Mouse (Mus musculus): Measurements from ENCODE around the gene Hephl1. TPM values are rescaled to one million over a fixed set of nuclear protein-coding genes. Genes with fewer than 3 reads are reported as not detected.
"Not testable (repeated sequence)": the region's sequence is repeated elsewhere in the genome, so short reads cannot be mapped to it uniquely, and the experiment has no call there.

Hephl1 gene
- polyA plus RNA-seq, 1 experiment from 2014 or later, result not detected

DNA sequence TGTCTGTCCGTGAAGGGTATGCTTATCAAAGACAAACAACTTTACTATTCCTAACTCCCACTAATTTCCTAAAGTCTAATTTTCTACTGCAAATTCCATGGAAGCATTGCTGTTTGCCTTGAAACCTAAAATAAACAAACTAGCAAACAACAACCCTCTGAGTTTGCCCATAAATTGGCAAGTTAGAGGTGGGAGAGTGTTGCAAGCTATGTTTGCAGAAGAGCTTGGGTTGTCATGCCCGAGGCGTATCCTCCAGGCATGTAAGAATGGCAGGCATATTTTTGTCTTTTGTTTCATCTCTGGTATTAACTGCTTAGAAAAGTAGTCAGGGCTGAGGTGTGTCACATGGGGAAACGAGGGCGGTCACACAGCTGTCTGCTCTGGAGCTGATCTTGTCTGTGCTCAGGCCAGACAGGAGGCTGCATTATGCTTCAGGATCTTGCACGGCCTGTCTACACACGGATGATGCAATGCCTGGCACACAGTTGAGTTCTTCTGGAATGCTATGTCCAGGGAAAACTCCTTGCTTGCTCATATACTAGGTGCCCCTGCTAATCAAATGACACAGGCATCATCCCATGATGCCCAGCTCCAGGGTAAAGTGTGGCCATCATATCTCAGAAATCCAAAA lies 10.3 kb downstream of the Hephl1 start:
- Histone ChIP-seq H3K4me3 (no peak overlapping the region), H3K27me3 (no peaks in the 10 kb centered on the region), H3K9ac (no peak overlapping the region), H3K36me3 (no peaks in the 10 kb centered on the region), H3K4me2 (replicated peaks) (no peak overlapping the region), H3K4me1 (no peaks in the 10 kb centered on the region), H3K9me3 (replicated peaks) (no peaks in the 10 kb centered on the region), H3K27ac (no peak overlapping the region)
- WGBS, result 84% methylated on average over 7 of the region's 7 CpGs
- no peak for ATAC-seq (ENCODE audit: low FRiP score)

DNA sequence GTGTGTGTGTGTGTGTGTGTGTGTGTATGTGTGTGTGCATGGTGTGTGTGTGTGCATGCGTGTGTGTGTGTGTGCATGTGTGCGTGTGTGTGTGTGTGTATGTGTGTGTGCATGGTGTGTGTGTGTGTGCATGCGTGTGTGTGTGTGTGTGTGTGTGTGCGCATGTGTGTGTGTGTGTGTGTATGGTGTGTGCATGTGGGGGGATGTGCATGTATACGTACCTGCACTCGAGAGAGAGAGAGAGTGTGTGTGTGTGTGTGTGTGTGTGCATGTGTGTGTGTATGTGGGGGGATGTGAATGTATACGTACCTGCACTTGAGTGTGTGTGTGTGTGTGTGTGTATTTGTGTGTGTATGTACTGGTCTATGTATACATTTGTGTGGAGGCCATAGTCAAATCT lies 13.5 kb downstream of the Hephl1 start:
- H3K27ac ChIP-seq; H3K9ac ChIP-seq; H3K27me3 ChIP-seq; H3K4me1 ChIP-seq; H3K4me2 ChIP-seq (replicated peaks); H3K36me3 ChIP-seq; H3K9me3 ChIP-seq (replicated peaks); ATAC-seq (ENCODE audit: low FRiP score); H3K4me3 ChIP-seq: not testable (repeated sequence)
- 81% methylated on average over 7 of the region's 7 CpGs for WGBS

DNA sequence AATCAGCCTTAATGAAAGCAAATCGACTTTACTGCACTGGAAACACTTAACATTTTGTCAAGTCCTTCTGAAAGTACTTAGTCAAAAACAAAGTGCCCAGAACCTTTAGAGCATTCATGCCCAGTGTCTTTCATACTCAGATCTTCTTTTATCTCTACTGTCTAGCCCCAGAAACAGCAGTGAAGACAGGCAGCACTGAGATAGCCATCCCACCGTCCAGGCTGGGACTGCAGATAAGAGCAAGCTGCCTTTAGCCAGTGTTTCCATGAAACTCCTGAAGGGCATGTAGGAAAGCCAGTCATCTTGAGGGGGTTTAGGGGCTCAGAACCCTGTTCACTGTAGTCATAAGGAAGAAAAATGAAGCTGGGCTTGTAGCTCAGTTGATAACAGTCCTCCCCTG lies 14.7 kb downstream of the Hephl1 start:
- WGBS, result 83% methylated on average over 2 of the region's 2 CpGs
- H3K4me3 ChIP-seq, result no peak overlapping the region
- H3K27ac ChIP-seq, result no peak overlapping the region
- no peaks in the 10 kb centered on the region for H3K36me3 ChIP-seq
- H3K27me3 ChIP-seq, result no peaks in the 10 kb centered on the region
- no peak for ATAC-seq (ENCODE audit: low FRiP score)
- H3K4me1 ChIP-seq, result no peaks in the 10 kb centered on the region
- H3K9me3 ChIP-seq (replicated peaks), result no peaks in the 10 kb centered on the region
- H3K4me2 ChIP-seq (replicated peaks), result no peak overlapping the region
- H3K9ac ChIP-seq, result no peak overlapping the region

DNA sequence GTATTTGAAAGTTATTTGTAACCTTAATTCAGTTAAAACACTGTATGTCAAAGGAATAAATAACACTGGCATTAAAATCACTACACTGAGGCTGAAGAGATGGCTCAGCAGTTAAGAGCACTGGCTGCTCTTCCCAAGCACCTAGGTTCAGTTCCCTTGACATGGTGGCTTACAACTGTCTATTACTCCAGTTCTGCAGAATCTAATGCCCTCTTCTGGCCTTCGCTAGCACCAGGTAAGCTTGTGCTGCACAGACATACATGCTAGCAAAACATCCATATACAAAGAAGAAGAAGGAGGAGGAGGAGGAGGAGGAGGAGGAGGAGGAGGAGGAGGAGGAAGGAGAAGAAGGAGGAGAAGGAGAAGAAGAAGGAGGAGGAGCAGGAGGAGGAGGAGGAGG lies 15.7 kb downstream of the Hephl1 start:
- no peaks in the 10 kb centered on the region for H3K4me1 ChIP-seq
- no peaks in the 10 kb centered on the region for H3K27me3 ChIP-seq
- no peak overlapping the region for H3K27ac ChIP-seq
- 85% methylated on average over 1 of the region's 1 CpGs for WGBS
- H3K9ac ChIP-seq, result no peak overlapping the region
- H3K4me2 ChIP-seq (replicated peaks), result no peak overlapping the region
- no peak for ATAC-seq (ENCODE audit: low FRiP score)
- no peaks in the 10 kb centered on the region for H3K36me3 ChIP-seq
- H3K4me3 ChIP-seq, result no peak overlapping the region
- H3K9me3 ChIP-seq (replicated peaks), result no peaks in the 10 kb centered on the region

DNA sequence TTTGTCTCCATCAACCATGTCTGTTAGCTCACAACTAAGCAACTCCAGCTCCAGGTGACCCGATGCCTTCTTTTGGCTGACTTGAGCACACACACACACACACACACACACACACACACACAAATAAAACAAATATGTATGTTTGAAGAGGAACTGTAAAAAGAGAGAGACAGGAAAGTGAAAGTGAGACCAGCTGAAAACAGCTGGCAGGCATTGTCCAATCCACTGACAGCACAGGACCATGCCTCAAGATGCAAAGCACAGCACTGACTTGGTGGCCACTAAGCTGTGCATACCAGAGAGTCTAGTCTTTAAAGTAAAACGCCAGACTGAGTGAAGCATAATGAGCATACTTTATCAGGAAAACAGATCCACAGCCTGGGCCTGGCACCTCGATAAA lies 16.7 kb downstream of the Hephl1 start:
- Histone ChIP-seq H3K27me3 (no peaks in the 10 kb centered on the region), H3K27ac (no peak overlapping the region), H3K4me1 (no peaks in the 10 kb centered on the region), H3K9ac (no peak overlapping the region), H3K9me3 (replicated peaks) (no peaks in the 10 kb centered on the region), H3K36me3 (no peaks in the 10 kb centered on the region), H3K4me3 (no peak overlapping the region), H3K4me2 (replicated peaks) (no peak overlapping the region)
- WGBS, result 77% methylated on average over 3 of the region's 3 CpGs
- no peak for ATAC-seq (ENCODE audit: low FRiP score)

DNA sequence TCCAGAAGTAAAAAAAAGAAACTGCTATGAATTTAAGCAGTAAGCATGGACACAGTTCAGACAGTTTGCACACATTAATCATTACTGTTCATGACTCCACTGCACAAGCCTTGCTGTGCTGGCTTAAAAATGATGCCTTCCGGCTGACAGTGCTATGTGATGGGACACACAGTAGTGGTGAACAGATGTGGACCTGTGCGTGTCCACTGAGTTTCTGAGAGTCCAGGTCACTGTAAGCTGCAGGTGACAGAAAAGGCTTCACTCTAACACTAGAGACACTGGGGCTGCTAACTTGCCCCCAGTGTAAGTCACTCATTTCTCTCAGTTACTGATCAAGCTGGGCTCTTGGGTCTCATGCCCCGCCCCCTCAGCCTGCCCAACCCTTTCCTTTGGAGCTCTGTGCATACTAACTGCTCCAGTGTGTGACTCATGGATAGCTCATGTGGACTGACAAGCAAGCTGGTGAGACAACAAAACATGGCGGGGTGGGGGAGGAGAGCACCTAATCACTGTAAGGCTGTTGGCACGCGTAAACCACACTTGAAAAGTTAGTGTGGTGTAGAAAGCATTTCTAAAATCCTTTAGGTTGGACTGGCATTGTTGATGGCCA lies 43.1 kb downstream of the Hephl1 start:
- Histone ChIP-seq H3K4me2 (replicated peaks) (no peak overlapping the region), H3K4me1 (no peaks in the 10 kb centered on the region), H3K9ac (no peak overlapping the region), H3K9me3 (replicated peaks) (no peaks in the 10 kb centered on the region), H3K36me3 (no peaks in the 10 kb centered on the region), H3K27me3 (no peaks in the 10 kb centered on the region), H3K27ac (no peak overlapping the region), H3K4me3 (no peak overlapping the region)
- 87% methylated on average over 6 of the region's 6 CpGs for WGBS
- no peak for ATAC-seq (ENCODE audit: low FRiP score)

DNA sequence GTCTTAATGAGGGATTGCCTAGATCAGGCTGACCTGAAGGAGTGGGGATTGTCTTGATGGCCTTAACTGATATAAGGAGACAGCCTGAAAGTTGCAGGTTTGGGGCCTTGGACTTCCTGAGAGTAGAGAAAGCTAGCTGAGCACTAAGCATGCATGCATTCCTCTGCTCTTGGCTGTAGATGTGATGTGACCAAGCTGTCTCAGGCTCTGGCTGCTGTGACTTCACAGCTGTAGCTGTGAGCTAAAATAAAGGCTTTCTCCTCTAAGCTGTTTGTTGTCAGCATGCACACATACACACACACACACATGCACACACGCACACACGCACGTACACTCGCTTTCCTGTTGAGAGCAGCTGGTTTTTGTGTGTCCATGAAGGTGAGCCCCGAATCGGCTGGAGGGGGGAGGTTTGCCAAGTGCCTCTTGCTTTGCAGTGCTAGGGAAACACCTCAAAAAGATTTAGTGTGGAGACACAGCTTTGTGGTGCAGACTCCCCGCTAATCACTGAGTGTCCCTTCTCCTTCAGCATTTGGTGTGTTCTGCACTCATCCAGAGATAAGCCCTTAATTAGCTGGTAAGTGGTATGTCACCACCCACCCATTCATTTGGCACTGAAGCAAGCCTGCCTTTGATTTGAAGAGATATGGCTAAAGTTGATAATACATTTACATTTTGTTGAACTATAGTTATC lies 43.8 kb downstream of the Hephl1 start:
- Histone ChIP-seq H3K4me2 (replicated peaks) (no peak overlapping the region), H3K36me3 (no peaks in the 10 kb centered on the region), H3K4me3 (no peak overlapping the region), H3K4me1 (no peaks in the 10 kb centered on the region), H3K9me3 (replicated peaks) (no peaks in the 10 kb centered on the region), H3K9ac (no peak overlapping the region), H3K27ac (no peak overlapping the region), H3K27me3 (no peaks in the 10 kb centered on the region)
- 91% methylated on average over 7 of the region's 7 CpGs for WGBS
- no peak for ATAC-seq (ENCODE audit: low FRiP score)

DNA sequence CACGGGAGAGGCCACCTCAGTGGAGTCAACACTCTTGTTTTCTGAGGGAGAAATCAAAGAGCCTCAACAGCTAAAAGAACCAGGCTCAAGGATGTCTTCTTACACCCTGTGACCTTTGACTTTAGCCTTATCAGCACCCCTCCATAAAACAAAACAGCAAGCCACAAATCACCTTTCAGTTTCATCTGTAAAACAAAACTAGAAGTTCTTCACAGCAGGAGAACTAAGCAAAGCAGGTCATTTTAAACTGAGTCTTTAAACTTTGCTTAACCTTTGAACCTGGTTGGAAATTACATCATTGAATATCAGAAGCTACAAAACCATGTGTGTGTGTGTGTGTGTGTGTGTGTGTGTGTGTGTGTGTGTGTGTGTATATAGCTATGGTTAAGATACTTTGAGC lies 47.7 kb downstream of the Hephl1 start:
- Histone ChIP-seq H3K9me3 (replicated peaks) (no peaks in the 10 kb centered on the region), H3K9ac (no peak overlapping the region), H3K4me2 (replicated peaks) (no peak overlapping the region), H3K4me3 (no peak overlapping the region), H3K4me1 (no peaks in the 10 kb centered on the region), H3K27me3 (no peaks in the 10 kb centered on the region), H3K27ac (no peak overlapping the region), H3K36me3 (no peaks in the 10 kb centered on the region)
- WGBS, result 22% methylated on average over 1 of the region's 1 CpGs
- no peak for ATAC-seq (ENCODE audit: low FRiP score)

DNA sequence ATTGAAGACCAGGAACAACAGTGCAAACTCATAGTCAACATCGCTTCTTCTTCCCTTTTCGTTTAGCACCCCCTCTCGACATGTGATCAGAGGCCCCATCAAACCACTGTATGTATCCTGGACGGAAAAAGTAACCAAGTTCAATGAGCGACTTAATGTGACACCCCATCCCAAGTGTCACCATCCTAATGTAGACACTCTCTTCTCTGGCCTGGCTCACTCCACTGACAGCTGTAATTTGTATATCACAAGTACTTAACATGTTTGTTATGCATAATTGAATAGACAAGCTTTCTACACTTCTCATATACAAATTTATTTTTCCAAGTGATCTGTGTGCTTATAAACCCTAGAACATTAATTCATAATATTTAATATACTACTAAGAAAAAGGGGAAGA lies 51.1 kb downstream of the Hephl1 start:
- H3K9ac ChIP-seq, result no peak overlapping the region
- H3K27ac ChIP-seq, result no peak overlapping the region
- no peak overlapping the region for H3K4me2 ChIP-seq (replicated peaks)
- WGBS, result 90% methylated on average over 5 of the region's 5 CpGs
- no peaks in the 10 kb centered on the region for H3K27me3 ChIP-seq
- no peaks in the 10 kb centered on the region for H3K9me3 ChIP-seq (replicated peaks)
- H3K36me3 ChIP-seq, result no peaks in the 10 kb centered on the region
- H3K4me3 ChIP-seq, result no peak overlapping the region
- H3K4me1 ChIP-seq, result no peaks in the 10 kb centered on the region
- no peak for ATAC-seq (ENCODE audit: low FRiP score)

DNA sequence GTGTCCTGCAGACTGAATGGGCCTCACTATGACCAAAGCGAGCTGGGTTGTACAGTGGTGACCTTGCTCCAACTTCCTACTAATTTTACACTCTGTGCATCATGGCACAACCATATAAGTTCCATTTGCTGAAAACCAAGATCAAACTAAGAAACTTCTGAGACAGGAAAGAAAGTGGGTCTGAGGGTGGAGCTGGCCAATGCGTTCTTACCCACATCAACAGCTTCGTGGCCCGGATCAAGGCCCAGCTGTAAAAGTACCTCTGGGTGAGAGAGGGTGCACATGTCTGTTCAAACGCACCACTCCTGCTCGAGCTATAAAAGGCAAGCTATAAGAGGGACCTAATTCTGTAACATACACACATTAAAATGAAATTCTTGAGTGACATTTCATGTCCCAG lies 51.9 kb downstream of the Hephl1 start:
- Histone ChIP-seq H3K27ac (no peak overlapping the region), H3K36me3 (no peaks in the 10 kb centered on the region), H3K4me1 (no peaks in the 10 kb centered on the region), H3K9me3 (replicated peaks) (no peaks in the 10 kb centered on the region), H3K9ac (no peak overlapping the region), H3K4me2 (replicated peaks) (no peak overlapping the region), H3K27me3 (no peaks in the 10 kb centered on the region), H3K4me3 (no peak overlapping the region)
- WGBS, result 93% methylated on average over 6 of the region's 6 CpGs
- ATAC-seq (ENCODE audit: low FRiP score), result no peak

DNA sequence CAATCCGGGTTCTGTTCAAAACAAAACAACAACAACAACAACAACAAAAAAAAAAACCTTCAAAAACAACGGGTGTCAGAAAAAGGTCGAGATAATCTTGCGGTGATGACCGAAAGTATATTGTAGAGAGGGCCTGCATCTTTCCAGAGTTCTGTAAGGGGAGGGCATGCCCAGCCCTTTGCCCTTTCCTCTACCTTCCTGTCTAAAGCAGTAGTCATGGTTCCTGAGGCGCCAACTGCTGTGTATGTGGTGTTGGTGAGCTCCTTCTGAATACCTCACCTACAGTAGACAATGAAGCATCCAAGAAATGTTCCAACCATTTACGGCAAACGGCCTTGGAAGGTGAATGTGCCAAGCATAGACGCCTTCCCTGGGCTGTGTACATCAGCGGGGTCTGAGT lies 66.2 kb downstream of the Hephl1 start:
- Histone ChIP-seq H3K4me1 (peaks cover 23% of the 10 kb centered on the region), H3K9me3 (replicated peaks) (no peaks in the 10 kb centered on the region), H3K9ac (peak overlapping the region; percentile 89), H3K4me3 (peak overlapping the region; percentile 83), H3K36me3 (no peaks in the 10 kb centered on the region), H3K27me3 (no peaks in the 10 kb centered on the region), H3K27ac (peak overlapping the region; percentile 92), H3K4me2 (replicated peaks) (peak overlapping the region; percentile 64)
- ATAC-seq (ENCODE audit: low FRiP score), result no peak
- WGBS, result 41% methylated on average over 10 of the region's 10 CpGs

DNA sequence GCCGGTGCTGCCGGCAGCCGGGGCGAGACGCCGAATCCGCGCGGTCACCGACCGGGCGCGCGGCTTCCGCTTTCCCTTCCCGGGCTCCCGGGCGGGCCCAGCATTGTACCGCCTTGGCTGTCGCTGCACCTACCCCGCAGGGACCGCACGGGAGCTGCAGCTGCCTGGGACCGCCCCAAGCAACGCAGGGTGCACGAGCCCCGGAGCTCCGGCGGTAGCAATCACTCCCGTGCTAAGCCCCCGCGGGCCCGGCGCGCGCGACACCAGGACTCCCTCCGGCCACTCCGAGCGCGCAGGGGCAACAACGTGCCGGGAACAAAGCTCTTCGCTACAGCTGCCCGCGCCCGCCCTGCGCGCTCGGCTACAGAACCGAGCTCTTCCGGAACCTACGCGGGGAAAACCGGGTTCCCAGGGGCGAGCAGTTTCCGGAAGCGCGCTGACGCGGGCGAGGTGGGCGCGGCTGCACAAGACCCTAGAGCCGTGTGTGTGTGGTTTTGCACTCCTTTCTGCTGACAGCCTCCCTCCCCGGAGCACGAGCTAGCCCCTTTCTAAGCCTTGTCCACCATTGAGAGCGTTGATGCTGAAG lies 66.7 kb downstream of the Hephl1 start, which contains the start of gene Panx1:
Gene Panx1, minus strand, starts transcription at position 395 of the 586 bp plus-strand sequence.
- no peaks in the 10 kb centered on the region for H3K36me3 ChIP-seq
- H3K27ac ChIP-seq, result peak within 1 kb of the TSS; percentile 92
- ATAC-seq (ENCODE audit: low FRiP score), result peak; percentile 91
- no peaks in the 10 kb centered on the region for H3K9me3 ChIP-seq (replicated peaks)
- H3K4me2 ChIP-seq (replicated peaks), result peak within 1 kb of the TSS; percentile 64
- WGBS, result under 1% methylated on average over 64 of the region's 68 CpGs
- peak within 1 kb of the TSS; percentile 89 for H3K9ac ChIP-seq
- peaks cover 23% of the 10 kb centered on the region for H3K4me1 ChIP-seq
- no peaks in the 10 kb centered on the region for H3K27me3 ChIP-seq
- peak within 1 kb of the TSS; percentile 83 for H3K4me3 ChIP-seq

Data from hindbrain, embryonic 12.5 days (tissue).